Mouse (Mus musculus) liver, embryonic 14.5 days (tissue): ENCODE measurements at regions not wholly inside any gene's neighbourhood (a gene's known extent, or its start where the extent isn't known, plus 50 kb on each side); places are given as distances from the start of the nearest gene placed in this dataset.

Experiments
- CTCF ChIP-seq: IDR thresholded peaks from 2 replicates; pipeline ENCODE4 v1.5.1; 2016; ENCODE audit warnings: antibody characterized with exemption, low read depth, control low read depth
- EP300 ChIP-seq: IDR thresholded peaks from 2 replicates; pipeline ENCODE4 v1.6.1; 2016; ENCODE audit warnings: antibody characterized with exemption, low read depth

- TF ChIP-seq CTCF (no peak), EP300 (no peak)
Measured at GRCm38 (mm10) chr2:51222851-51223250, 73.9 kb upstream of the Rnd3 start.
